Mouse (Mus musculus): Measurements from ENCODE around the gene Gsdma. TPM values are rescaled to one million over a fixed set of nuclear protein-coding genes. Genes with fewer than 3 reads are reported as not detected.
A peak's percentile ranks its signal among the peaks of the same experiment; 100 is the strongest.

The Gsdma gene
- total and polyA plus RNA-seq, 3 experiments: 0.62 to 1.2 TPM; not detected in 1

- TF ChIP-seq HCFC1 (IDR thresholded peaks at IDR 0.05; ENCODE audit: low read depth, low read length) (no peak), ETS1 (IDR thresholded peaks at IDR 0.05; ENCODE audit: low read depth, low read length) (0 out of 2 replicates have a peak, but pooled peaks have one; percentile 40), RAD21 (IDR thresholded peaks at IDR 0.05; ENCODE audit: low read depth, low read length) (peak; percentile 67), ZC3H11A (IDR thresholded peaks at IDR 0.05; ENCODE audit: low read depth, low read length) (peak; percentile 75), POLR2A (IDR thresholded peaks at IDR 0.05; ENCODE audit: control insufficient read depth in 1 of 2, insufficient read depth in 1 of 2, low read depth in 1 of 2, low read length in 2 of 2, poor library complexity in 1 of 2) (no peak), CHD1 (IDR thresholded peaks at IDR 0.05; ENCODE audit: low read depth, low read length) (no peak), RCOR1 (IDR thresholded peaks at IDR 0.05; ENCODE audit: low read depth, low read length) (0 out of 2 replicates have a peak, but pooled peaks have one; percentile 5), GABPA (IDR thresholded peaks at IDR 0.05; ENCODE audit: low read depth, low read length) (no peak), UBTF (IDR thresholded peaks at IDR 0.05; ENCODE audit: borderline replicate concordance, insufficient read depth, low read depth, low read length) (no peak), MYC (IDR thresholded peaks at IDR 0.05; ENCODE audit: low read depth, low read length) (no peak), TCF12 (IDR thresholded peaks at IDR 0.05; ENCODE audit: low read depth, low read length) (no peak), ZKSCAN1 (IDR thresholded peaks at IDR 0.05; ENCODE audit: low read depth, low read length) (no peak), NELFE (IDR thresholded peaks at IDR 0.05; ENCODE audit: low read depth, low read length) (no peak), SIN3A (IDR thresholded peaks at IDR 0.05; ENCODE audit: low read length) (no peak; the same call in 1 of the 2 replicates), E2F4 (IDR thresholded peaks at IDR 0.05; ENCODE audit: borderline replicate concordance, low read depth, low read length) (no peak)
Observed at GRCm38 (mm10) chr11:98660517-98660916, 3.6 kb upstream of the Gsdma start (continued).

GRCm38 (mm10) chr11:98668984-98669383 lies 4.8 kb downstream of the Gsdma start:
- Histone ChIP-seq H3K27ac (ENCODE audit: control insufficient read depth, low read depth, low read length) (no peak overlapping the region), H3K79me2 (ENCODE audit: control insufficient read depth, insufficient read depth, low read length, poor library complexity) (no peaks in the 10 kb centered on the region), H3K36me3 (ENCODE audit: control insufficient read depth in 1 of 2, insufficient read depth in 2 of 2, low read length in 2 of 2) (peaks cover 0 to 15% of the 10 kb centered on the region in 2 experiments; a peak in 2 of 4 replicates), H3K9ac (ENCODE audit: control insufficient read depth, low read depth, low read length, poor library complexity, severe bottlenecking) (no peak overlapping the region), H3K4me1 (ENCODE audit: control insufficient read depth in 1 of 2, insufficient read depth in 2 of 2, low read length in 2 of 2) (peaks cover 15 to 36% of the 10 kb centered on the region in 2 experiments), H3K9me3 (replicated peaks; ENCODE audit: insufficient read depth, low read length) (no peaks in the 10 kb centered on the region), H3K4me3 (ENCODE audit: control insufficient read depth in 1 of 2, insufficient read depth in 1 of 2, low read depth in 2 of 2, low read length in 2 of 2) (no peak overlapping the region), H3K27me3 (ENCODE audit: control insufficient read depth in 1 of 2, insufficient read depth in 2 of 2, low read length in 2 of 2) (peaks cover 0 to 1% of the 10 kb centered on the region in 2 experiments; a peak in 1 of 4 replicates)
- DNase-seq (ENCODE audit: low read depth, low spot score): peak; percentile 66
- peak; percentile 72 for TF ChIP-seq SIN3A (IDR thresholded peaks at IDR 0.05; ENCODE audit: low read length)
- TF ChIP-seq USF1 (IDR thresholded peaks at IDR 0.05; ENCODE audit: low read depth, low read length): no peak
- no peak for TF ChIP-seq SMC3 (IDR thresholded peaks at IDR 0.05; ENCODE audit: low read depth, low read length)
- TF ChIP-seq MAZ (IDR thresholded peaks at IDR 0.05; ENCODE audit: low read depth, low read length): no peak
- TF ChIP-seq ZKSCAN1 (IDR thresholded peaks at IDR 0.05; ENCODE audit: low read depth, low read length): no peak
- TF ChIP-seq TAL1 (IDR thresholded peaks at IDR 0.05; ENCODE audit: low read length): no peak
- no peak for TF ChIP-seq NRF1 (IDR thresholded peaks at IDR 0.05; ENCODE audit: insufficient read depth, low read depth, low read length, poor library complexity, severe bottlenecking)
- TF ChIP-seq GATA1 (IDR thresholded peaks at IDR 0.05; ENCODE audit: low read depth, low read length): peak; percentile 52; the same call in 1 of the 2 replicates
- no peak for TF ChIP-seq RCOR1 (IDR thresholded peaks at IDR 0.05; ENCODE audit: low read depth, low read length)
- no peak for TF ChIP-seq POLR2A (IDR thresholded peaks at IDR 0.05; ENCODE audit: control insufficient read depth in 1 of 2, insufficient read depth in 1 of 2, low read depth in 1 of 2, low read length in 2 of 2, poor library complexity in 1 of 2)
- TF ChIP-seq GABPA (IDR thresholded peaks at IDR 0.05; ENCODE audit: low read depth, low read length): no peak
- TF ChIP-seq ZMIZ1 (IDR thresholded peaks at IDR 0.05; ENCODE audit: low read depth, low read length): no peak
- TF ChIP-seq CHD1 (IDR thresholded peaks at IDR 0.05; ENCODE audit: low read depth, low read length): no peak
- TF ChIP-seq MAFK (IDR thresholded peaks at IDR 0.05; ENCODE audit: borderline replicate concordance, low read depth, low read length): no peak
- TF ChIP-seq JUND (IDR thresholded peaks at IDR 0.05; ENCODE audit: low read depth, low read length): no peak
- no peak for TF ChIP-seq MYC (IDR thresholded peaks at IDR 0.05; ENCODE audit: low read depth, low read length)
- TF ChIP-seq ETS1 (IDR thresholded peaks at IDR 0.05; ENCODE audit: low read depth, low read length): peak; percentile 100
- TF ChIP-seq CTCF (IDR thresholded peaks at IDR 0.05 in 2 of 3, conservative IDR thresholded peaks at IDR 0.05 in 1 of 3; ENCODE audit: control insufficient read depth in 1 of 3, insufficient read depth in 1 of 3, low read depth in 2 of 3, low read length in 3 of 3, poor library complexity in 1 of 3, severe bottlenecking in 1 of 3): no peak
- TF ChIP-seq EP300 (IDR thresholded peaks at IDR 0.05; ENCODE audit: low read depth in 1 of 2, low read length in 2 of 2): no peak
- TF ChIP-seq HCFC1 (IDR thresholded peaks at IDR 0.05; ENCODE audit: low read depth, low read length): no peak
- TF ChIP-seq E2F4 (IDR thresholded peaks at IDR 0.05; ENCODE audit: borderline replicate concordance, low read depth, low read length): no peak
- no peak for TF ChIP-seq MEF2A (IDR thresholded peaks at IDR 0.05; ENCODE audit: extremely low read depth, insufficient replicate concordance, low read depth, low read length, poor library complexity, severe bottlenecking)
- no peak for TF ChIP-seq CHD2 (IDR thresholded peaks at IDR 0.05; ENCODE audit: low read length)
- no peak for TF ChIP-seq BHLHE40 (IDR thresholded peaks at IDR 0.05; ENCODE audit: borderline replicate concordance, low read depth, low read length)
- no peak for TF ChIP-seq UBTF (IDR thresholded peaks at IDR 0.05; ENCODE audit: borderline replicate concordance, insufficient read depth, low read depth, low read length)
- TF ChIP-seq ZNF384 (IDR thresholded peaks at IDR 0.05; ENCODE audit: low read depth, low read length): no peak
- no peak for TF ChIP-seq TBP (IDR thresholded peaks at IDR 0.05; ENCODE audit: low read depth, low read length)

All from MEL (cell line).